Mouse (Mus musculus): Measurements from ENCODE around the gene Zfp637. TPM values are rescaled to one million over a fixed set of nuclear protein-coding genes. Genes with fewer than 3 reads are reported as not detected.
A peak's percentile ranks its signal among the peaks of the same experiment; 100 is the strongest.
"Not testable (repeated sequence)": the region's sequence is repeated elsewhere in the genome, so short reads cannot be mapped to it uniquely, and the experiment has no call there.

Zfp637 gene
- polyA plus RNA-seq, 1 experiment from 2014 or later: 116 TPM

DNA sequence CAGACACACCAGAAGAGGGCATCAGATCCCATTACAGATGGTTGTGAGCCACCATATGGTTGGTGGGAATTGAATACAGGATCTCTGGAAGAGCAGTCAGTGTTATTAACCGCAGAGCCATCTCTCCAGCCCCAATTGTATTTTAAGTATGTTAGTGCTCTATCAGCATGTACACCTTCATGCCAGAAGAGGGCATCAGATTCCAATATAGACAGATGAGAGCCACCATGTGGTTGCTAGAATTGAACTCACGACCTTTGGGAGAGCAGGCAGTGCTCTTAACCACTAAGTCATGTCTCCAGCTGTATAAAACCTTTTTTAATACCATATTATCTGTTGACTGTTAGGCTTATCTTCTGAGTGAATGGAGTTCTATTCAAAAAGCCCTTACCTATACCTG is 10.8 kb downstream of the Zfp637 start:
- Histone ChIP-seq H3K9ac (ENCODE audit: low read depth, low read length) (no peak overlapping the region), H3K27me3 (replicated peaks; ENCODE audit: control insufficient read depth, insufficient read depth, low read length) (no peaks in the 10 kb centered on the region), H3K27ac (replicated peaks; ENCODE audit: low read depth, low read length) (no peak overlapping the region), H3K4me1 (ENCODE audit: control insufficient read depth, insufficient read depth, low read length) (no peaks in the 10 kb centered on the region), H3K4me3 (ENCODE audit: low read depth, low read length) (no peak overlapping the region), H3K4me2 (ENCODE audit: low read depth, low read length) (no peak overlapping the region), H3K36me3 (ENCODE audit: control insufficient read depth, insufficient read depth, low read length) (peaks cover 25% of the 10 kb centered on the region), H3K9me3 (ENCODE audit: control insufficient read depth, low read length) (0 out of 2 replicates have a peak, but pooled peaks cover 5% of the 10 kb centered on the region)
- no peak for ATAC-seq (ENCODE audit: low read depth)
- WGBS: 58% methylated on average over 2 of the region's 2 CpGs
- no peak for DNase-seq (ENCODE audit: low spot score)

DNA sequence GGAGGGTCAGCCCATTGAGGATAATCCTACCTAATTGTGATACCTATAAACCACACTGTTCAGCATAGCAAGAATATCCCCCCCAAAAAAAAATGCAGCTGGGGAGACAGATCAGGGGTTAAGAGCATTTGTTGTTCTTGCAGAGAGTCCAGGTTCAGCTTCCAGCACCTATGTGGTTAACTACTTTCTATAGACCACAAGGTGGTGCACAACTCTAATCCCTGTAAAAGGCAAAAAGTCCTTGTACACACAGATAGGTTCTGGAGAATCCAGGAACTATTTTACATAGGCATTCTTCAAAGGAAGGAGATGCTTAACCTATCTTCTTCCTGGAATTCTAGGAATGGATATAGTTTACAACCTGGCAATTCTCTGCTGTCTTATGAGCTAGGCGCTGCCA is 17.0 kb downstream of the Zfp637 start:
- Histone ChIP-seq H3K9me3 (ENCODE audit: control insufficient read depth, low read length) (no peaks in the 10 kb centered on the region), H3K4me3 (ENCODE audit: low read depth, low read length) (no peak overlapping the region), H3K27ac (replicated peaks; ENCODE audit: low read depth, low read length) (no peak overlapping the region), H3K36me3 (ENCODE audit: control insufficient read depth, insufficient read depth, low read length) (no peaks in the 10 kb centered on the region), H3K4me1 (ENCODE audit: control insufficient read depth, insufficient read depth, low read length) (no peaks in the 10 kb centered on the region), H3K4me2 (ENCODE audit: low read depth, low read length) (no peak overlapping the region), H3K27me3 (replicated peaks; ENCODE audit: control insufficient read depth, insufficient read depth, low read length) (no peaks in the 10 kb centered on the region), H3K9ac (ENCODE audit: low read depth, low read length) (no peak overlapping the region)
- peak; percentile 32 for DNase-seq (ENCODE audit: low spot score)
- WGBS: 78% methylated on average over 1 of the region's 1 CpGs
- ATAC-seq (ENCODE audit: low read depth): no peak

- WGBS: 59% methylated on average over 6 of the region's 6 CpGs
- no peaks in the 10 kb centered on the region for H3K4me1 ChIP-seq (ENCODE audit: control insufficient read depth, insufficient read depth, low read length)
- peak within 1 kb of the TSS; percentile 81 for H3K4me3 ChIP-seq (ENCODE audit: low read depth, low read length)
- H3K9me3 ChIP-seq (ENCODE audit: control insufficient read depth, low read length): no peaks in the 10 kb centered on the region
- peak within 1 kb of the TSS; percentile 90 for H3K4me2 ChIP-seq (ENCODE audit: low read depth, low read length)
- H3K9ac ChIP-seq (ENCODE audit: low read depth, low read length): peak within 1 kb of the TSS; percentile 75
- H3K27me3 ChIP-seq (replicated peaks; ENCODE audit: control insufficient read depth, insufficient read depth, low read length): no peaks in the 10 kb centered on the region
- no peaks in the 10 kb centered on the region for H3K36me3 ChIP-seq (ENCODE audit: control insufficient read depth, insufficient read depth, low read length)
- no peak within 1 kb of the TSS for H3K27ac ChIP-seq (replicated peaks; ENCODE audit: low read depth, low read length)
- ATAC-seq (ENCODE audit: low read depth) (no peak), DNase-seq (ENCODE audit: low spot score) (no peak)
These were observed 20.9 kb downstream of the Zfp637 start, which contains the start of gene Zfp239 for GRCm38 (mm10) chr6:117861848-117862247. Gene Zfp239, plus strand, starts transcription at chr6:117862100.

DNA sequence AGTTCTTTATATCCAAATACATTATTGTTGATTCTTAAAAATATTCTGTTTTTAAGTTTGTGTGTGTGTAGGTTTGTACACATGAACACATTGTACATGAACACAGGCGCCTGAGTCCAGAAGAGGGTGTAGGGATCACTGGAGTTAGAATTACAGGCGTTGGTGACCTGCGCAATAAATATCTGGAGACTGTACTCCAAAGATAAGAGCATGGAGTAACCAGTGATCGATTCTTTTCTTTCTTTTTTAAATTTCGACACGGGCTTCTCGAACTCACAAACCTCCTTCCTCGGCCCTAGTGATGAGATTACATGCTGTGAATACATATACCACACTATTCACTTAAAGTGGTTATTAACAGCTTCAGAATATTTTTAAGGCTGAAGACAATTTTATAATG is 21.5 kb downstream of the Zfp637 start:
- H3K4me1 ChIP-seq (ENCODE audit: control insufficient read depth, insufficient read depth, low read length): no peaks in the 10 kb centered on the region
- H3K4me2 ChIP-seq (ENCODE audit: low read depth, low read length): peak overlapping the region; percentile 90
- peak overlapping the region; percentile 81 for H3K4me3 ChIP-seq (ENCODE audit: low read depth, low read length)
- 75% methylated on average over 8 of the region's 8 CpGs for WGBS
- no peaks in the 10 kb centered on the region for H3K27me3 ChIP-seq (replicated peaks; ENCODE audit: control insufficient read depth, insufficient read depth, low read length)
- H3K9ac ChIP-seq (ENCODE audit: low read depth, low read length): peak overlapping the region; percentile 75; the same call in 1 of the 2 replicates
- ATAC-seq (ENCODE audit: low read depth) (no peak), DNase-seq (ENCODE audit: low spot score) (no peak)
- no peaks in the 10 kb centered on the region for H3K36me3 ChIP-seq (ENCODE audit: control insufficient read depth, insufficient read depth, low read length)
- no peak overlapping the region for H3K27ac ChIP-seq (replicated peaks; ENCODE audit: low read depth, low read length)
- no peaks in the 10 kb centered on the region for H3K9me3 ChIP-seq (ENCODE audit: control insufficient read depth, low read length)

GRCm38 (mm10) chr6:117862899-117863620 is 22.1 kb downstream of the Zfp637 start:
- no peaks in the 10 kb centered on the region for H3K9me3 ChIP-seq (ENCODE audit: control insufficient read depth, low read length)
- WGBS: 4% methylated on average over 24 of the region's 26 CpGs

DNA sequence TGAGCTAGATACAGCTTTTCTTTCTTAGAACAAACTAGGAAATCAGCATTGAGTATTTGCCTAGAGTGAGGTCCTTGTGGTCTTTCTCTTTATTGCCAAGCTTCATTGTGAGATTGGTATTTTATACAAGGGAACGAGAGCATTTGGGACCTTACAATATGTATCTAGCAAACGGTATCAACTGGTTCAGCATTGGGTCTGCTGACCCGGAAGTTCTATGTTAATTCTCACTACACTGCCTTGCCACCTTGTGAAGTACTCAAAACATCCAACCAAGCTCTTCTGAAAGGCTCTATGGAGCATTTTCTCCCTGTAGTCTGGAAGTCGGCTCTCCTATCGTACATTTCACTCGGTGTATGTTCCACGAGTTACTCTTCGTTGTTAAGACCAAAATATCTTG is 22.8 kb downstream of the Zfp637 start:
- no peaks in the 10 kb centered on the region for H3K36me3 ChIP-seq (ENCODE audit: control insufficient read depth, insufficient read depth, low read length)
- H3K27ac ChIP-seq (replicated peaks; ENCODE audit: low read depth, low read length): no peak overlapping the region
- peak overlapping the region; percentile 81 for H3K4me3 ChIP-seq (ENCODE audit: low read depth, low read length)
- no peaks in the 10 kb centered on the region for H3K27me3 ChIP-seq (replicated peaks; ENCODE audit: control insufficient read depth, insufficient read depth, low read length)
- WGBS: 95% methylated on average over 8 of the region's 8 CpGs
- H3K9ac ChIP-seq (ENCODE audit: low read depth, low read length): peak overlapping the region; percentile 75; the same call in 1 of the 2 replicates
- DNase-seq (ENCODE audit: low spot score): no peak
- H3K4me1 ChIP-seq (ENCODE audit: control insufficient read depth, insufficient read depth, low read length): no peaks in the 10 kb centered on the region
- H3K4me2 ChIP-seq (ENCODE audit: low read depth, low read length): peak overlapping the region; percentile 90
- H3K9me3 ChIP-seq (ENCODE audit: control insufficient read depth, low read length): no peaks in the 10 kb centered on the region
- ATAC-seq (ENCODE audit: low read depth): no peak

More at GRCm38 (mm10) chr6:117862899-117863620, 22.1 kb downstream of the Zfp637 start:
- Histone ChIP-seq H3K4me1 (ENCODE audit: control insufficient read depth, insufficient read depth, low read length) (no peaks in the 10 kb centered on the region), H3K9ac (ENCODE audit: low read depth, low read length) (peak overlapping the region; percentile 75), H3K27me3 (replicated peaks; ENCODE audit: control insufficient read depth, insufficient read depth, low read length) (no peaks in the 10 kb centered on the region), H3K36me3 (ENCODE audit: control insufficient read depth, insufficient read depth, low read length) (no peaks in the 10 kb centered on the region), H3K4me2 (ENCODE audit: low read depth, low read length) (peak overlapping the region; percentile 90), H3K4me3 (ENCODE audit: low read depth, low read length) (peak overlapping the region; percentile 81), H3K27ac (replicated peaks; ENCODE audit: low read depth, low read length) (no peak overlapping the region)
- ATAC-seq (ENCODE audit: low read depth): peak; percentile 86
- DNase-seq (ENCODE audit: low spot score): peak; percentile 90

DNA sequence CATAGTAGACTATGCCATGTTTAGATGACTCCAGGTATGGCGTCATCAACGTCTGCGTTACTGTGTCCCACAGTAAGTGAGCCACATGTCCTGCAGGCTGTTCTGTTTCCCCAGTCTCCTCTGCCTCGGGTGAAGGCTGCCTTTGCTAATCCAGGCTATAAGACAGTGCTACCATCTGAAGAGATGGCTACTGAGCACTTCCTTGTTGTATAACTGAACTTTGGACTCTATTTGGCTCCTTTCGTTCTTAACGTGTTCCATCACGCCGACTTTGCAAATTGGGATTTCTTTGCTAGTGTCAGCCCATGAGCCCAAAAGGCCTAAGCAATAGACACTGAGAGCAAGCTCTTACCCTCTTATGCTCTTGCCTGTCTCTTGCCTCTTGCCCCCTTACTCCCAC is 27.2 kb downstream of the Zfp637 start:
- no peak overlapping the region for H3K4me3 ChIP-seq (ENCODE audit: low read depth, low read length)
- no peaks in the 10 kb centered on the region for H3K4me1 ChIP-seq (ENCODE audit: control insufficient read depth, insufficient read depth, low read length)
- no peak for DNase-seq (ENCODE audit: low spot score)
- no peak for ATAC-seq (ENCODE audit: low read depth)
- no peak overlapping the region for H3K27ac ChIP-seq (replicated peaks; ENCODE audit: low read depth, low read length)
- no peaks in the 10 kb centered on the region for H3K27me3 ChIP-seq (replicated peaks; ENCODE audit: control insufficient read depth, insufficient read depth, low read length)
- H3K4me2 ChIP-seq (ENCODE audit: low read depth, low read length): no peak overlapping the region
- no peak overlapping the region for H3K9ac ChIP-seq (ENCODE audit: low read depth, low read length)
- H3K36me3 ChIP-seq (ENCODE audit: control insufficient read depth, insufficient read depth, low read length): peaks cover 16% of the 10 kb centered on the region; the same call in 1 of the 2 replicates
- WGBS: 96% methylated on average over 8 of the region's 8 CpGs
- no peaks in the 10 kb centered on the region for H3K9me3 ChIP-seq (ENCODE audit: control insufficient read depth, low read length)

DNA sequence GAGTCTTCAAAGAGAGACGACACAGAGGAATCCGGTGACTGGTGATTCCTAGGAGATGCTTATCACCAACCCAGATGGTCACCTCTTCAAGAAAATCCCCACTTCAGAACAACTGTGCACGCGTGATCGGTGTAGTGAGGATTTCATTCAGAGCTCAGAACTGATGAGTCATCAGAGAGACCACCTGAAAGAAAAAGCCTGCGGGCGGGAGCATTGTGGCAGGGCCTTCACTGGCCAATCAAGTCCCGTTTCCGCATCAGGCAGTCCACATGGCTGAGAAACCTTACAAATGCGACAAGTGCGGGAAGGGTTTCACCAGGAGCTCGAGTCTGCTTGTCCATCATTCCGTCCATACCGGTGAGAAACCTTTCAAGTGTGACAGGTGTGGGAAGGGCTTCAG is 30.1 kb downstream of the Zfp637 start:
- DNase-seq (ENCODE audit: low spot score) (no peak), ATAC-seq (ENCODE audit: low read depth) (no peak)
- 75% methylated on average over 14 of the region's 14 CpGs for WGBS
- H3K27ac ChIP-seq (replicated peaks; ENCODE audit: low read depth, low read length): no peak overlapping the region
- H3K4me2 ChIP-seq (ENCODE audit: low read depth, low read length): no peak overlapping the region
- no peak overlapping the region for H3K9ac ChIP-seq (ENCODE audit: low read depth, low read length)
- no peaks in the 10 kb centered on the region for H3K4me1 ChIP-seq (ENCODE audit: control insufficient read depth, insufficient read depth, low read length)
- no peaks in the 10 kb centered on the region for H3K27me3 ChIP-seq (replicated peaks; ENCODE audit: control insufficient read depth, insufficient read depth, low read length)
- H3K4me3 ChIP-seq (ENCODE audit: low read depth, low read length): no peak overlapping the region
- H3K9me3 ChIP-seq (ENCODE audit: control insufficient read depth, low read length): no peaks in the 10 kb centered on the region
- peaks cover 16% of the 10 kb centered on the region; the same call in 1 of the 2 replicates for H3K36me3 ChIP-seq (ENCODE audit: control insufficient read depth, insufficient read depth, low read length)

GRCm38 (mm10) chr6:117873450-117873849 is 32.5 kb downstream of the Zfp637 start:
- not testable (repeated sequence) for DNase-seq (ENCODE audit: low spot score); H3K27me3 ChIP-seq (replicated peaks; ENCODE audit: control insufficient read depth, insufficient read depth, low read length); H3K4me3 ChIP-seq (ENCODE audit: low read depth, low read length); ATAC-seq (ENCODE audit: low read depth); H3K9ac ChIP-seq (ENCODE audit: low read depth, low read length); H3K4me2 ChIP-seq (ENCODE audit: low read depth, low read length); H3K27ac ChIP-seq (replicated peaks; ENCODE audit: low read depth, low read length); H3K4me1 ChIP-seq (ENCODE audit: control insufficient read depth, insufficient read depth, low read length); H3K9me3 ChIP-seq (ENCODE audit: control insufficient read depth, low read length)
- WGBS: 89% methylated on average over 7 of the region's 7 CpGs
- peaks cover 16% of the 10 kb centered on the region; the same call in 1 of the 2 replicates for H3K36me3 ChIP-seq (ENCODE audit: control insufficient read depth, insufficient read depth, low read length)

Data from embryonic facial prominence, embryonic 14.5 days (tissue).